8 mouse cellular contexts compared by ENCODE assay signal in the genomic region with DNA sequence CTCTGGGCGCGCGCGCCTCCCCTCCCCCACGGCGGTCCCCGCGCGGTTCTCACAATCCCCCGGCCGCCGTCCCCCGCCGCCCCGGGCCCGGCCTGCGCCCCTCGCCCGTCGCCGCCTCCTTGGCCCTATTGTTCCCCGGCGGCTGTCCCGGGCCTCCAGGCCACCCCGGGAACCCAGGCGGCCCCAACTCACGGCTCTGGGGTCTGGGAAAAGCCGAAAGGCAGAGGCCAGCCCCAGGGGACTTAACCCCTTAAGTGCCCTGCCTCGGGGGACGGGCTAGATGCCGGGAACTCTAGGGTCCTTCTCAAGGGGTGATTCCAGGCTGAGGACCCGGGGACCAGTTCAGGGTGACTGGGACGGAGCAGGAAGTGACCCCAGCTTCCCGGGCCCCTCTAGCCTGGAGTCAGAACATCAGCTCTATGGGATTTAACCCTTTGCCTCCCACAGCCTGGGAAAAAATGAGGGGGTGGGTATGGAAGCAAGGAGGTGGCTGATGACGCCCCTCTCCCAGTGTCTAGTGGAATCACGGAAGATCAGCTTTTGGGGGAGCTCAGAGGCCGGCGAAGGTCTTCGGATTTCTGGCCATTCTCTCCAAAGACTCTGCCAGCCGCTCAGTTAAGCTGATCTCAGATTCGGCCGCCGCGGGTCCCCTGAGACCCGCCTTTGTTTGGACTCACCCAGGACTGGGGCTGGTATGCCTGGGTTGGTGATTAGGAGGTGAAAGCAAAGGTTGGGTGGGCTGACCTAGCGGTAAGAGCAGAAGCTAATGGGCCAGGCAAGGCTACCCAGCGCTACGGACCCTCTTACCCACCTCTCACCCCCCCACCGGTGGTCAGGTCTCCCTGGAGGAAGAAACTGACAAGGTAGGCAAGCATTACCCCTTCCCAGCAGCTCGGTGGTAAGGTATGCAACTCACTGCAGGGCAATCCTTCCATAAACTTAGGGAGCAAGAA. TPM values are rescaled to one million over a fixed set of nuclear protein-coding genes. Genes with fewer than 3 reads are reported as not detected.
DNase-seq lines count a peak whose midpoint lies in the region; ATAC-seq and TF ChIP-seq lines count a peak whose summit lies in the region.

A gene (minus strand): TSS at position 907 of the 953 bp plus-strand sequence.

- no peak within 1 kb of the TSS for H3K27ac ChIP-seq in ES-Bruce4 (ENCODE audit: insufficient read depth, low read length)
- H3K27ac ChIP-seq in forebrain, embryonic 15.5 days (replicated peaks): peak within 1 kb of the TSS; percentile 89
- peak within 1 kb of the TSS; percentile 96 for H3K27ac ChIP-seq in liver, postnatal 0 days (ENCODE audit: low read depth)
- peak within 1 kb of the TSS; percentile 77 for H3K27ac ChIP-seq in neural tube, embryonic 14.5 days (ENCODE audit: low read depth, low read length)

- peak within 1 kb of the TSS; percentile 94 for H3K4me2 ChIP-seq in forebrain, embryonic 15.5 days (replicated peaks)
- H3K4me2 ChIP-seq in liver, postnatal 0 days (ENCODE audit: low read depth, low read length): peak within 1 kb of the TSS; percentile 78
- peak within 1 kb of the TSS; percentile 83 for H3K4me2 ChIP-seq in neural tube, embryonic 14.5 days (ENCODE audit: low read depth, low read length)

- no peaks in the 10 kb centered on the region for H3K36me3 ChIP-seq in ES-Bruce4 (ENCODE audit: control insufficient read depth, insufficient read depth, low read length, poor library complexity, severe bottlenecking)
- H3K36me3 ChIP-seq in forebrain, embryonic 15.5 days: peaks cover 26% of the 10 kb centered on the region
- peaks cover 19% of the 10 kb centered on the region for H3K36me3 ChIP-seq in liver, postnatal 0 days (replicated peaks; ENCODE audit: insufficient read depth, low read length)
- peaks cover 24% of the 10 kb centered on the region for H3K36me3 ChIP-seq in neural tube, embryonic 14.5 days (ENCODE audit: control insufficient read depth, insufficient read depth, low read length)

- peak within 1 kb of the TSS; percentile 97 for H3K9ac ChIP-seq in ES-Bruce4 (ENCODE audit: low read depth, poor library complexity, severe bottlenecking)
- peak within 1 kb of the TSS; percentile 81 for H3K9ac ChIP-seq in forebrain, embryonic 15.5 days (replicated peaks)
- H3K9ac ChIP-seq in liver, postnatal 0 days (replicated peaks): peak within 1 kb of the TSS; percentile 96
- peak within 1 kb of the TSS; percentile 86 for H3K9ac ChIP-seq in neural tube, embryonic 14.5 days (replicated peaks; ENCODE audit: low read depth, low read length)

- intact Hi-C loops in heart, postnatal 14 days (cut with DNase I): loop anchor here (1.0 kb wide), 1 partner anchor 25 kb away; no protein-coding TSS in a partner anchor

- no peak for TF ChIP-seq CTCF in ES-Bruce4 (IDR thresholded peaks at IDR 0.05; ENCODE audit: low read depth, low read length)
- TF ChIP-seq CTCF in liver, postnatal 0 days (IDR thresholded peaks at IDR 0.05; ENCODE audit: low read depth): no peak

- H3K4me3 ChIP-seq in ES-Bruce4 (ENCODE audit: low read depth, low read length): peak within 1 kb of the TSS; percentile 65
- peak within 1 kb of the TSS; percentile 100 for H3K4me3 ChIP-seq in forebrain, embryonic 15.5 days
- peak within 1 kb of the TSS; percentile 97 for H3K4me3 ChIP-seq in liver, postnatal 0 days (ENCODE audit: low read depth, low read length)
- peak within 1 kb of the TSS; percentile 90 for H3K4me3 ChIP-seq in neural tube, embryonic 14.5 days (ENCODE audit: low read depth, low read length)

- TF ChIP-seq POLR2A in ES-Bruce4 (IDR thresholded peaks at IDR 0.05; ENCODE audit: insufficient read depth, low read length): no peak

- no peaks in the 10 kb centered on the region for H3K4me1 ChIP-seq in ES-Bruce4 (ENCODE audit: control insufficient read depth, insufficient read depth, low read length)
- H3K4me1 ChIP-seq in forebrain, embryonic 15.5 days: peaks cover 33% of the 10 kb centered on the region
- peaks cover 10% of the 10 kb centered on the region for H3K4me1 ChIP-seq in liver, postnatal 0 days (ENCODE audit: insufficient read depth)
- peaks cover 14% of the 10 kb centered on the region; the same call in 1 of the 2 replicates for H3K4me1 ChIP-seq in neural tube, embryonic 14.5 days (ENCODE audit: control insufficient read depth, insufficient read depth, low read length)

- no peak for TF ChIP-seq EP300 in ES-Bruce4 (IDR thresholded peaks at IDR 0.05; ENCODE audit: insufficient read depth, low read depth, low read length)
- no peak for TF ChIP-seq EP300 in liver, postnatal 0 days (IDR thresholded peaks at IDR 0.05; ENCODE audit: low read depth)

- WGBS in forebrain, embryonic 15.5 days: under 1% methylated on average over 50 of the region's 50 CpGs
- WGBS in liver, postnatal 0 days (ENCODE audit: insufficient replicate concordance): 1% methylated on average over 42 of the region's 50 CpGs
- WGBS in neural tube, embryonic 14.5 days: under 1% methylated on average over 40 of the region's 50 CpGs

- peak; percentile 40 for DNase-seq in c-Kit-positive CD71-positive TER-119-negative erythroid progenitor cells, embryonic 14.5 days (ENCODE audit: low read depth)
- peak; percentile 72 to 84 for DNase-seq in heart, postnatal 14 days
- DNase-seq in layer of hippocampus, adult 11-12 months (ENCODE audit: low spot score): peak; percentile 78
- DNase-seq in liver, postnatal 0 days: peak; percentile 72
- DNase-seq in thymus, postnatal 0 days (ENCODE audit: low spot score): peak; percentile 60

- H3K27me3 ChIP-seq in ES-Bruce4 (ENCODE audit: control insufficient read depth, insufficient read depth, low read length, poor library complexity, severe bottlenecking): no peaks in the 10 kb centered on the region; the same call in 1 of the 2 replicates
- H3K27me3 ChIP-seq in forebrain, embryonic 15.5 days: no peaks in the 10 kb centered on the region
- H3K27me3 ChIP-seq in liver, postnatal 0 days (ENCODE audit: insufficient read depth, low read length): no peaks in the 10 kb centered on the region
- H3K27me3 ChIP-seq in neural tube, embryonic 14.5 days (ENCODE audit: control insufficient read depth, insufficient read depth, low read length): no peaks in the 10 kb centered on the region; the same call in 1 of the 2 replicates

- H3K9me3 ChIP-seq in ES-Bruce4 (replicated peaks; ENCODE audit: control insufficient read depth, insufficient read depth, low read length, poor library complexity, severe bottlenecking): peaks cover 48% of the 10 kb centered on the region
- no peaks in the 10 kb centered on the region for H3K9me3 ChIP-seq in forebrain, embryonic 15.5 days
- H3K9me3 ChIP-seq in liver, postnatal 0 days (ENCODE audit: low read length): no peaks in the 10 kb centered on the region
- H3K9me3 ChIP-seq in neural tube, embryonic 14.5 days (ENCODE audit: control insufficient read depth, low read length): no peaks in the 10 kb centered on the region

- ATAC-seq in forebrain, embryonic 15.5 days (replicated peaks): peak; percentile 91
- ATAC-seq in liver, postnatal 0 days: peak; percentile 86
- peak; percentile 90 for ATAC-seq in neural tube, embryonic 14.5 days (ENCODE audit: low read depth)

RNA-seq across cellular contexts. Expression of the gene that starts here (rescaled TPM):
- 4.9 and 6.0 TPM in 2 replicates for polyA plus RNA-seq in ES-Bruce4 (2011; ENCODE audit: insufficient read depth, insufficient read length, low read depth, missing spikeins)
- polyA plus RNA-seq in forebrain, embryonic 15.5 days (2015; fragmentation: Nextera tagmentation; extraction: Ambion mirVana): 18.7 and 18.9 TPM in 2 replicates
- 10 to 100 TPM; 28.8 to 29.1 TPM for total RNA-seq in heart, postnatal 14 days (2021)
- polyA plus RNA-seq in liver, postnatal 0 days (2015; fragmentation: Nextera tagmentation; extraction: Ambion mirVana): 1.8 and 2.0 TPM in 2 replicates
- polyA plus RNA-seq in neural tube, embryonic 14.5 days (2014; fragmentation: Nextera tagmentation; extraction: Ambion mirVana): 20.4 and 25.3 TPM in 2 replicates
- 6.6 and 7.0 TPM in 2 replicates for polyA plus RNA-seq in thymus, postnatal 0 days (2015; fragmentation: Nextera tagmentation; extraction: Ambion mirVana)
